Mouse (Mus musculus) frontal cortex, postnatal 10 days (tissue): ENCODE data around the gene Erv3.
A peak's percentile ranks its signal among the peaks of the same experiment; 100 is the strongest.

Experiments used
- DNase-seq, 2 experiments: peaks; one replicate each; pipeline ENCODE4 v3.0.0; 2022; ENCODE audit warnings: low spot score in 2 of 2, mixed read lengths in 1 of 2

Gene Erv3

GRCm38 (mm10) chr2:131859721-131860120, at the start of gene Erv3:
Erv3 (minus strand) TSS chr2:131859747.
- no peak for DNase-seq

- no peak for DNase-seq
Observed at GRCm38 (mm10) chr2:131908906-131909305, 49.4 kb upstream of the Erv3 start.

- no peak for DNase-seq
Observed at GRCm38 (mm10) chr2:131908351-131908861, 48.9 kb upstream of the Erv3 start.

- no peak for DNase-seq
Observed at GRCm38 (mm10) chr2:131907311-131907710, 47.8 kb upstream of the Erv3 start.

GRCm38 (mm10) chr2:131906846-131907245, 47.3 kb upstream of the Erv3 start:
- DNase-seq = no peak

GRCm38 (mm10) chr2:131906266-131906665, 46.7 kb upstream of the Erv3 start:
- DNase-seq = no peak

GRCm38 (mm10) chr2:131905776-131906175, 46.2 kb upstream of the Erv3 start:
- no peak for DNase-seq

GRCm38 (mm10) chr2:131905025-131905424, 45.5 kb upstream of the Erv3 start:
- DNase-seq = no peak

GRCm38 (mm10) chr2:131902867-131903266, 43.3 kb upstream of the Erv3 start:
- DNase-seq = no peak

- no peak for DNase-seq
Observed at GRCm38 (mm10) chr2:131902423-131902822, 42.9 kb upstream of the Erv3 start.

- DNase-seq = no peak
Observed at GRCm38 (mm10) chr2:131897336-131898109, 38.0 kb upstream of the Erv3 start.

- DNase-seq = no peak
Observed at GRCm38 (mm10) chr2:131896011-131896410, 36.5 kb upstream of the Erv3 start.

- no peak for DNase-seq
Observed at GRCm38 (mm10) chr2:131895106-131895505, 35.6 kb upstream of the Erv3 start.

- no peak for DNase-seq
Observed at GRCm38 (mm10) chr2:131892534-131892933, 33.0 kb upstream of the Erv3 start.

- no peak for DNase-seq
Observed at GRCm38 (mm10) chr2:131888233-131888632, 28.7 kb upstream of the Erv3 start.

- DNase-seq = no peak
Observed at GRCm38 (mm10) chr2:131886503-131887160, 27.1 kb upstream of the Erv3 start.

- DNase-seq = peak; percentile 36 to 65
Observed at GRCm38 (mm10) chr2:131883136-131883535, 23.6 kb upstream of the Erv3 start.

- no peak for DNase-seq
Observed at GRCm38 (mm10) chr2:131881766-131882165, 22.2 kb upstream of the Erv3 start.

GRCm38 (mm10) chr2:131876551-131877265, 17.2 kb upstream of the Erv3 start:
- DNase-seq = no peak

GRCm38 (mm10) chr2:131873376-131873775, 13.8 kb upstream of the Erv3 start:
- no peak for DNase-seq

GRCm38 (mm10) chr2:131868983-131869382, 9.4 kb upstream of the Erv3 start:
- DNase-seq = no peak

- no peak for DNase-seq
Observed at GRCm38 (mm10) chr2:131866676-131867075, 7.1 kb upstream of the Erv3 start.
